Mouse (Mus musculus): Measurements from ENCODE around the gene E2f6.
A peak's percentile ranks its signal among the peaks of the same experiment; 100 is the strongest.

Gene E2f6

DNA sequence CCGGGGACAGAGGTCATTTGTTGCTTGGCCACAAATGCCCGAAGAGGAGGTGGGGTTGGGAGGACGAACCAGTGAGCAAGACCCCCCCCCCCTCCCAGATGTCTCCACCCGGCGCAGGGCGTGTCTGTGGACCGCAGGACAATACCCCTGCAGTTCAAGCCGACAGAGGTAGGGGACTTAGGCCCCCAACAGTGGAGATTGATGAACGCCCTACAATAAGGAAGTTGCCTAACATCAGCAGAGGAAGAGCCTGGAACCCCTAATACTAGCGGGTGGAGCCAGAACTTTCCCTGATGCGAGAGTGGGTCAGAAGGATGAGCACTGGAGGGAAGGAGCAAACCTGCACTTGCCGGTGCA lies 9.8 kb upstream of the E2f6 start:
- DNase-seq, result no peak

DNA sequence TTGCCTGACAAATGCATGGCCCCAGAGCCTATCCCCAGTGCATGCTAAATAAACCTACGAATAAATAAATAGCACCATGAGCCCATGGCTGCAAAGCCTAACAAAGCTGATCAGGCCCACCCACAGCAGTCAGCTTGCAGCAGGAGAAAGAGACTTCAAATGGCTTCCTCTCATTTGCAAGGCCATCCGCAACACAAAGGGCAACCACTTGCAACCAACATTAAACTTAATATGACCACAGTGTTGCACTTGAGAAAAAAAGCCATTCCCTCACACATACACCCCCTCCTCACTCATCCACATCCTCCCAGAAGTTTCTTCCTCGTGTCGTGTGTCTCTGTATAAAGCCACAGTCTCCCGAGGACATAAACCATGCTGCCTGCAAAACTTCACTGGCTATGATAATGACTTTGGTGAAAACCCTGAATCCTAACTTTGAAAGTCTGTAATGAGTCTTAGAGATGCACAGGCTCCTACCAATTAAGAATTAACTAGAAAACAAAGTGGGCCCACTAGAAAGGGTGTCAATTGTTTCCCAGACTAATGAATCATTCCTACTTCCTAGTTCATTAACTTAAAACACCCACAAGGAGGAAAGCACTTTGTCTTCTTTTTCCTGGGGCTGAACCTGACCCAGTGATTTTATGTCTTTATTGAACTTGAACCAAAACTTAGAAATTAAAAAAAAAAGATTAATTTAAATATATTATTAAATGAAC lies 7.4 kb upstream of the E2f6 start:
- DNase-seq, result no peak

DNA sequence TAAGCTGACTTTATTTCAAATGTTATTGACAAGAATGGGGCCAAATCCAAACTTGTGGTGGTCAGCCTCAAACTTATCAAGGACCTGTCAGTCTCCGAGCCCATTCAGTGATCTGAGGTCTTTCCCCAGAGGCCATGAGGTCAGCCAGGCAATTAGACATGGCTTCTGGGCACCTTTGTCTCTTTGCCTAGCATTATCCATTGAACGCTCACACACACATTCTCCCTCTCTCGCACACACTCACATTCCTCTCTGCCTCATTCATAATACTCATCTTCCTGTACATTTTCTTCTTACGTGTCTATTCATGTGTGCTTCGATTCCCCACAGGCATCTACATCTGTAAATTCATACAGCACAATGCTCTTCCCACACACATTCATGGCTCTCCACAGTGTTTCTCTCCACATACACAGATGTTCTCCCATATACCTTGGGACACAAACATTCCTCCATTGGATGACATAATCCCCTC lies 6.8 kb upstream of the E2f6 start:
- no peak for DNase-seq

DNA sequence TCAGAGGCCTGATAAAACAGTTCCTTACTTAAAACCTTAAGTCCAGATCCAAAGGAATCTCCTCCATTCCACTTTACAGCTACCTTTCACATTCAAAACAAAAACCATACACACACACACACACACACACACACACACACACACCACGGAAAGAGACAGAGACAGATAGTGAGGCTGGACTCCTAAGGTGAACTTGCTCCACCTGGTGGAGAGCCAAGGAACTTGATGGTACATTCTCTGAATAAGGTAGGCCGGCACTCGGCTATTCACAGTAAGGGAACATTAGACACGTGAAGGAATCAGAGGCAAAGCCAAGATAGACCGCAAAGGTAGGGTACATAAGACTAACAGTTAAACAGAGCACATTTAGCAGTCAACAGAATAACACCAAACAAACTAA lies 5.3 kb upstream of the E2f6 start:
- peak; percentile 93 to 95 for DNase-seq

DNA sequence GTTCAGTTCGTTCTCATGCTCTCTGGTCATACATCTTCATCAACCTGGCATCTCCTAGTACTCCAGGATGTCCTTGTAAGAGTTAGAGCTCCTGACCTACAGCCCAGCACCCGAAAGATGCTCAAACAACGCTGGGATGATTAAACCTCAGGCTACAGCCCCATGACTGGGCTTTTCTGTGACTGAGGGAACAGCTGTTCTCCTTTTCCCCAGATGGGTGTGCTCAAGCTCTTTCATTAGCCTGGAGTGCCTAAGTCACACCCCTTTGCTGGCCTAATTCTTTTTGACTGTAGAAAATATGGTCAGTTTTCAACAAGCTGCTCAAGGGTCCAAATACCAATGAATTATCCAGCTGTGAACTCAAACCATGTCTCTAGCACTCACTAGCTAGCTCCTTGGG lies 2.7 kb upstream of the E2f6 start:
- peak; percentile 58 to 59 for DNase-seq

DNA sequence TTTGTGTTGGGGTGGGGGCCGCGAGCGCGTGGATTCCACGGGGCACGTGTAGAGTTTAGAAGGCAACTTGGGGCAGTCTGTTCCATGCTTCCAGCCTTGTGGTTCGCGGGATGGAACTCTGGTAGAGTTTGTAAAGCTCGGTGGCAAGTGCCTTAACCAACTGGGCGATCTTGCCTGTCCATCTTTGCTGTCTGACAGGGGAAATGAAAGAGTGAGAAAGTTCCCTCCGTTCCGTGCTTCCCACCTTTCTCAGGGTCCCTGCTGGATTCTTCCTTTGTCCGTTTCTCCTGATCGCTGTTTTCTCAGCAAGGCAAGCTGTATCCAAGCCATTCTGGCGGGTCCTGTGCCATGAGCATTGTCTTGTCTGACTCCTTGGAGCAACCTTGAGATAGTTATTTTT lies 714 bp downstream of the E2f6 start:
- no peak for DNase-seq

DNA sequence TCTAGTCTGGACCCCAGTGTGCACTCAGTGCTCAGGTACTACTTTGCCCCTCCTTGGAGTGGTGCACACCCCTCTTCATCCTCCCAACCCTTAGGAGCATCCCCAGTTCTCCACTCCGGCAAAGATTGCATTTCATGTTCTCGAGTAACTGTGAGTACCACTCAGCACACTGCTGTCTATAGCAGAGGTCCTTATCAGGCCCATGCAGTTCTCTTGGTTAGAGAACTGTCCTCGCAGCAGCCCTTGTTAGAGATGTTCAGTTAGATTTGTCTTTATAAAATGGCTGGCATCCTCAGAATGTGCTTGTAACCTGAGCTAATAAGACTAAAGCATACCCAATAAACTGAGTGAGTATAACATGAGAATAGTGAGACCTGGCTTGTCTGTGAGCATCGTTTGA lies 6.4 kb downstream of the E2f6 start:
- no peak for DNase-seq

DNA sequence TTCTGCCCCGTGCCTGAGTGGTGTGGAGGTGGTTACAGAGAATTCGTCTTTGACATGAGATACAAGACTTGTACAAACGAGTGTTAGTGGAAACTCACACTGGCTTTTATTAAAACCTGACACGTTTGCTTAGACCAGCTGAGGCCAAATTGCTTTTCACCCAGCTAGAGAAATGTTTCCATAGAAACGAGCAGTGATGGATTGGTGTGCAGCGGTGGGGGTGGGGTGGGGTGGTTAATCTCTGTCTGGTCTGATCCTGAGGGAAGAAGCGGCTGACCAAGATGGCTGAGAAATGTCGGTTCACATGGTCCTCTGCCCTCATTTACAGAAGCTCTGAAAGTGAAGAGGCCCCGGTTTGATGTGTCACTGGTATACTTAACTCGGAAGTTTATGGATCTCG lies 7.8 kb downstream of the E2f6 start:
- no peak for DNase-seq

DNA sequence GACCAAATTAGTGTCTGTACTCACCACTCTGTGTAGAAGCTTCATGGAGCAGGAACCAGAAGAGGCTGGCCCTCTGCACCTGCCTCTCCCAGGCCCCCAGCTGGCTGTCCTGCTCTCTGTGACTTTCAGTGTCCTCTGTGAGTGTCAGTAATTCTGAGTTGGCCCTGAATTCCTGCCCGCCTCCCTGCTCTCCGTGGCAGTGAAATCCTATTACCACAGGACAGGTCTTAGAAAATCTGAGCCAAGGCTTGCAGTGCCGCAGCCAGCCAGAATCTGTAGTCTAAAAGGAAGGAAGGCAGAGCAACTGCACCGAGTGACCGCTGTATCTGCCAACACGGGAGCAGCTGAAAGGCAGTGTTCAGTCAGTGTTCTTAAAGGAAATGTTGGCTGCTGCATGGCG lies 10.0 kb downstream of the E2f6 start:
- DNase-seq, result peak; percentile 52 to 64

DNA sequence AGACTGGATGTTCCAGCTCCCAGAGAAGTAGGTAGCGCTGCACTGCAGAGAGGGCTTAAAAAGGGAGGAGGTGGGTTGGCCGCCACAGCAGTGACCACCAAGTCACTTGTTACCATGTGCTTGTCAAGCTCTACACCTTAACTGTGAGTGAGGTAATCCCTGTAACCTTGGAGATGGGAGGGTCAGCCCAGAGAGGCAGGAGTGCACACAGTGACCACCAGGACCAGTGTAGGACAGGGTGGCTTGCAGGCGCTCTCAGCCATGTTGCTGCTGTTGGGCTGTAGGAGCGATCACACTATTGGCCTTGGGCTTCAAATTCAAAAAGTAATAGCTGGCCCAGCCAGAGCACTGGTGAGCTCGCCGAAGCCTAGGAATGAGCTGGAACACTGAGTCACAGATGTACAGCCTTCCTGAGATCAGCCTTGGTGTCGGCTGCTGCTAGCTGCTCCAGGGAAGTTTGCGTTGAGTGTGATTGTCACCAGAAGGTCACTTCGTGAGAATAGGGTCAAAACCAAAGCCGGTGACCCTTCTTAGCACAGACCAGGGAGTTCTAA lies 11.5 kb downstream of the E2f6 start:
- DNase-seq, result no peak

DNA sequence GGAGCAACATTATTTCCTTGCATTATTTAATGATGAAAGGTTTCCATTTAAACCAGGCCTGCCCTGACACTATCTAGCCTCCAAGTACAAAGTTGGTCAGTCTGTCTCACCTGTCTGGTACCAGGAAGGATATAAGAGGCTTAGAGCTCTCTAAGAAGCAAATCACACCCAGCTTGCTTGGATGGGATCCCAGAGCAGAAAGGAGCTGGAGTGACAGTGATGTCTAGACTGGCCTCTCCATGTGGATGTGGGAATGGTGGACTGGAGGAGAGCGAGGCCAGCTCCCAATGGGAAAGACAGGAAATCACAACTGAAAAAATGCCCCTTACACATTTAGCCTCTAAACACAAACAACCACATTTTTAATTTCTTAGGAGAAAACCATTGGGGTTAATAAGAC lies 12.9 kb downstream of the E2f6 start:
- DNase-seq, result peak in 1 of 2 experiments; percentile 25

DNA sequence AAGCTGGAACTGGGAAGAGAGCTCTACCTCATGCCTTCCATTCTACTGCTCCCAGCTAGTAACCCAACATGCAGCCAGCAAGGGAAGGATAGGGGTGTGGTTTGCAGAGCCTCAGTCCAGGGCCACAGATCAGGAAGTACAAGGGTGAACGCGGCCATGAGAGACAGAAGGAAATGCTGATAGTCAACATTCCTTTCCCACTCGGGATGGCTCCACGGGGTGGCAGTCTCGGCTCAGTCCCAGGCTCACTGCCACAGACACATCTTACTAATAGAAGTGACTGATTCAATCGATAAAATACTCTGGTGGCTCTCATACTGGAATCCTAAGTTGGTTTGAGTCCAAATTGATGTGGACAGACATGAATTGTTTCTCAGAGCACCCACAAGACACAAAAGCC lies 17.7 kb downstream of the E2f6 start:
- DNase-seq, result peak; percentile 45 to 50

DNA sequence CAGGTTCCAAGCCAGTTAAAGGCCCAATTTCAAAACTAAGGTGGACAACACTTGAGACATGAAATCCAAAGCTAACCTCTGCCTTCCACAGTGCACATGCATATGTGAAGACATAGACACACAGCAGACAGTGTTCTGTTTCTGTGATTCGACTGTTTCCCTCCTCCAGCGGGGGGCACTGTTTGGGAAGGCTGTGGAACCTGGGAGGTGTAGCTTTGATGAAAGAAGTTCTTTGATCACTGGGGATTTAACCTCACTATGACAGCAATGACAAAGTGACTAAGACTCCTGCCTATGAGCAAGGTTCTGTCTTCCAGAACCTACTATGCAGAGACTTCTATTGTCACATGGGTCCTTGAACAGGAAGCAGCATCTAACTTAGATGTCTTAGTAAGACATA lies 19.0 kb downstream of the E2f6 start:
- peak in 1 of 2 experiments; percentile 32 for DNase-seq

DNA sequence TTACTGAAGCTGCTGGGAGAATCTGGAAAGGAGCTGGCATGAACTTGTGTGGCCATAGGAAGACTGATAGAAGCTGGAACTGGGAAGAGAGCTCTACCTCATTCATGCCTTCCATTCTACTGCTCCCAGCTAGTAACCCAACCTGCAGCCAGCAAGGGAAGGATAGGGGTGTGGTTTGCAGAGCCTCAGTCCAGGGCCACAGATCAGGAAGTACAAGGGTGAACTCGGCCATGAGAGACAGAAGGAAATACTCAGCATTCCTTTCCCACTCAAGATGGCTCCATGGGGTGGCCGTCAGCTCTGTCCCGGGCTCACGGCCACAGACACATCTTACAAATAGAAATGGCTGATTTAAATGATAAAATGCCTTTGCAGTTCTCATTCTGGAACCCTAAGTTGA lies 20.3 kb downstream of the E2f6 start:
- DNase-seq, result no peak

DNA sequence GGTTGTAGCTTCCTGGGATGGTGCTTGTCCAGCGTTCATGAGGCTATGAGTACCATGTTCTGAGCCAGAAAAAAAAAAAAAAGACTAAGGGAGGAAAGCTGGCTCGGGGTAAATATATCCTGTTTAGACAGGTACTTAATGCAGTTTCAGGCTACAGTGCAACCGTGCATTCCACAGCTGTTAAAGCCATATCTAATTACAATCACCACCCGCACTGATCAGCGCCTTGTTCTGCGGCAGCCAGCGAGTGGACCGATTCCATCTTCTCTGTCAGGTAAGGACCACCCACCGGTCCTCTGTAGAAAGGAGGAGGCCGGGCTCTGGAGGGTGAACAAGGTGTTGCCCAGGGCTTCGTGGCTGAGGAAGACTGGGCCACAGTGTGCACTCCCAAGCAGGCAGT lies 23.9 kb downstream of the E2f6 start:
- no peak for DNase-seq

DNA sequence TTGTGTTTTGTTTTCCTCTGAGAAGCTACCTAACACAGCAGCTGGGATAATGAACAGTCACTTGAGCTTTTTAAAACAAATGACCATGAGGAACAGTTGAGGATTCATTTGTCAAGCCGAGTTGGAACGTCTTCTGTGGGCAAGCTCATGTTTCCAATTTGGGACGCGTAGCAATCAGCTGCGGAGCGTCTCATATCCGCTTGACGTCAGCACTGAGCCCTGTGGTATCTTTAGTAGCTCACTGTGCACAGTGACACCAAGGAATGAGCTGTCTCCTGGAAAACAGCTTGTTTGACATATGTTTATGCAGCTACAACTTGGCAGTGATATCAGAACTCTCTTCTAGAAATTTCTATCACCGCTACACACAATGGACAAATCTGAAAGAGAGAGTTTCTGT lies 25.4 kb downstream of the E2f6 start:
- DNase-seq, result peak; percentile 59 to 63

DNA sequence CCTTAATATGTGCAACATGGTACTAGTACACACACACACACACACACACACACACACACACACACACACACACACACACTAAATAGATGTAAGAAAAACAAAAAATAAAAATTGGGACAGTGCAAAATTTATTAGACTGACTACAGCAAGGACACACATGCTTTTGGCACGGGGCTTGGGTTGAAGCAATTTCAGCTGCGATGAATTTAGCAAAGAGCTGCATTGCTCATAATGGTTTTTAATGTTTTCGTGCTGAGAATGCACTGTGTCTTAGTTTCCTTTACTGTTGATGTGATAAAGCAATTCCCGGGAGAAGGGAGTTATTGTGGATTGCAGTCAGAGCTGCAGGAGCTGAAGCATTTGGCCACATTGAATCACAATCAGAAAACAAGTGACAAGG lies 27.0 kb downstream of the E2f6 start:
- DNase-seq, result no peak

DNA sequence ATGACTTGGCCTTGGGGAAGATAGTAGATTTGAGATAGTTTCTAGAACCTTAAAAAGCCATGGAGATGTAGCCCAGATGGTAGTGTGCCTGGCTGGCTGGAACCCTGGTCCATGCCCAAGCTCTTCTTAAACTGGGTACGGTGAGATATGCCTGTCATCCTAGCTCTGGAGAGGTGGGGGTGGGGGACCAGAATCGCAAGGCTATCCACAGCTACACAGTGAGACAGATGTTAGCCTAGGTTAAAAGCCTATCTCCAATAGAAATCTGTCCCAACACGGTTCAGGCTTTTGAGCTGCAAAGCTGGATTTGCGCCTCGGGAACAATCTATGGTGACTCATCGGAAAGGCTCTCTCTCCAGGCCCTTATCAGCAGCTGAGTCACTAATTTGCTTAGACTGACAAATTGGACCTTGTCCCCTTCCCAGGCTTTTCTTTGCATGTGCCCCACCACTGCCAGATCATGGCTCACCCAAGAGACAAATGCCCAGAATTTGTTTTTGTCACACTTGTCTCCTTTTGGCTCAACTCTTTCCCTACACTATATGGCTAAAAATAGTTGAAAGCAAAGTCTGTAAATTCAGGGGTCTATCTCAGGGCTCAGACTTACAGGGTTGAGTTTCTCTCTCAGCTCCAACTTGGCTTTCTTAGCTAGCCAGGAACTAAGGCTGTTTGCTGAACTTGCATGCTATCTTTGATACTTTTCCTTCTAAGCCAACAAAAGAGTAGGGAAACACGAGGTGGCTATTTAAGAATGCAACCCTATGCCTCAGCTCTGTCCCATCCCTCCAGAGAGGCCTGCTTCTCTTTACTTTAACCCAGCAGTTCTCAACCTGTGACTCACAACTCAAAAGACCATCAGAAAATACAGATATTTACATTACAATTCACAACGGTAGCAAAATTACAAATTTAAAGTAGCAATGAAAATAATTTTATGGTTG lies 30.3 kb downstream of the E2f6 start:
- no peak for DNase-seq

DNA sequence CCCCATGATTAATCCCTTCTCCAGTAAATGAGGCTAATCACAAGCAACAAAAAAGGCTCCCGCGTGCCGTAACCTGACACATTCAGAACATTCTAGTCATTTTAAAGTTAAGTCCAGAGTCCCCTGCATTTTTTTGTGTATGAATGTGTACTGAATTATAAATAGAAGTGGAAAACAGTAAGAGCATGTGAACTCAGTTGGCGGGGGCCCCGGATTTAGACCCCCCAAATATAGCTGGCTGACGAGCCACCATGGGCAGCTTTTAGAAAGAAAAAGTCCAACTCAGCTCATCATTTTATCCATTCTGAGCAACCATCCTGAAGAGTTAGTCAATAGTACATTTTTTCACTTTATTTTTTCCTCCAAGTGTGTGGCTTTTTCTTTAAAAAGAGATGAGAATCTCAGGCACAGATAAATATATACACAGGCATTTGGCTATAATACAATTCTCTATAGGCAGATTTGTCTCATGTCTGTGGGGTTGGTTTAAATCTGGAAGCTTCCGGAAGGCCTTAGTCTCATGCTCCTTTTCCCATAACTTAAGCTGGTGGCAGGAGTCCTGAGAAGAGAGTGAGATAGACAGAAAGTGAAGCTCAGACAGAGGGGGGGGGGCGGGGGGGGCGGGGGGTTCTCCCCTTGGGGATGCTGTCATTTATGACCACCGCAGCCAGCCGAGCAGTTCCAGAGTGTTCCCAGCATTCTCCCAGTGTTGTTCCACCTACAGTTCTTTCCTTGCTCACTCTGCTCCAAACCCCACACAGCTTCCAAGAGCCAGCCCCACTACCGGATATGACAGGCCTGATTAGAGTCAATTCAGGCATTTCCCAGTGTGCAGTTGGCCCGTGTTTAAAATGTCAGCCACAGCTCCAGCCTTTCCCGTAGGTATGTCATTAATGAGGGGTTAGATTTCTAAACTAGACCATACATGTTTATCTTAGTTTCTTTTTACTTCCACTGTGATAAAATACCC lies 34.1 kb downstream of the E2f6 start:
- peak; percentile 66 to 67 for DNase-seq

DNA sequence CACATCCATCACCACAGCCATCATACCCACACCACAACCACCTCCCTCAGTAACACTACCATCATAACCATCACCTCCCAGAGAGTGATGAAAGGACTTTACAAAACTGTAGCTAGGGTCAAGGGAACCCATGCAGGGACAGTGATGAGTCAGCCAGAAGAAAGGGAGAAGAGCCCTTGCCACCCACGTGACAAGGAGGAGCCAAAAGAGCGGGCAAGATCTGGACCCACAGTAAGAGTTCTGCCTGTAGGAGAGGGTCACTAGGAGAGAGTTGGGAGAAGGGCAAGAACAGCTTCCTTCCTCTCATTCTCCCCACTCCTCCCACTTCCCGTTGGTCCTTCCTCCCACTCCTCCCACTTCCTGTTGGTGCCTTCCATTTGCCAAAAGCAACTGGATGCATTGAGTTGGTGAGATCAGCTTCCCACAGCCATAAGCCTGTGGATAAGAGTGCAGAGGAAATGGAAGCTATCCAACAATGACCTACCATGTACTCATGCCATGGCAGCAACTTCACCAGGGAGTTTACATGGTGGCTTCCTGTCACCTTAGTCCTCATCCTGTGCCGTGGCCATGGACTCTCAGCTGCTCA lies 36.5 kb downstream of the E2f6 start:
- no peak for DNase-seq

DNA sequence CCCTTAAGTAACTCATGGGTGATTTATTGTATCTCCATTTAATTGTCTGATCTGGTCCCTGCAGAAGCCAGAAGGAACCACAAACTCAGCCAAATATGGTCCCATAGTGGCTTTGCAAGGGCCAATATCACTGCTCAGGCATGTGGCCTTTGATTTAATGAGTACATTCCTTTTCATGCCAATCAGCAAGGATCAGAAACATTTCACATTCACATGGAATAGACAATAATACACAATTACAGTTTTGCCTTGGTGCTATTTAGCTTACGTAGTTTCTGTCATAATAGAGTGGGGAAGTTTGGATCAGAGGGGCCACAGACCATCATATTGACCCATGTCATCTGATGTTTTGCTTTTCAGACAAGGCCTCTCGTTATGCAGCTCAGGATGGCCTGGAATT lies 37.7 kb downstream of the E2f6 start:
- DNase-seq, result no peak

DNA sequence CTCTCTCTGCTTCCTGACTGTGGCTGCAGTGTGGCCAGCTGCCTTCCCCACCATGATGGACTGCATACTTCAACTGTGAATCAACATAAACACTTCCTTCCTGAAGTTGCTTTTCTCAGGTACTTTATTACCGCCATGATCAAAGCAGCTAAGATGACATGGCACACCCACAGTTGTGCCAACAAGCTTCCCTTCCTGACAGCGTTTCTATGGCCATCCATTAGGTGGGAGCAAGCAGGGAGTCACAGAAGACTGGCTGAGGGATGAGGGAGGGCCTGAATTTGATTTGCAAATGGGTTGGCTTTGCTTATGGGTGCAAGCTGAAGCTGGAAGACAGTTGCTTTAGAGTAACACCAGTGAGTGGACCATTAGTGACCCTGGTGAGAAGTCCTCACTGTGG lies 39.1 kb downstream of the E2f6 start:
- peak in 1 of 2 experiments; percentile 17 for DNase-seq
